Comparison of ENCODE assay signal across 12 mouse cellular contexts in genomic region chr10:90494981-90495516, GRCm38 (mm10).
A peak's percentile ranks its signal among the peaks of the same experiment; 100 is the strongest.
DNase-seq lines count a peak whose midpoint lies in the region; ATAC-seq lines count a peak whose summit lies in the region.
"Had no signal": no experiment of that assay in that cellular context is flagged by ENCODE, and none has a peak within 500 bp of the region (broad histone marks: within the 10 kb centered on the region; RNA-seq: fewer than 3 reads in every experiment).

No protein-coding gene starts in this region.

- peak; percentile 91 for ATAC-seq in midbrain, embryonic 16.5 days
- ATAC-seq: Patski had no signal

- H3K9ac ChIP-seq in midbrain, embryonic 16.5 days (ENCODE audit: low read depth, low read length), result no peak overlapping the region
- H3K9ac ChIP-seq: embryonic facial prominence, embryonic 15.5 days; stomach, embryonic 15.5 days had no signal

- H3K27ac ChIP-seq in midbrain, embryonic 16.5 days (ENCODE audit: low read length), result peak overlapping the region; percentile 17
- H3K27ac ChIP-seq: embryonic facial prominence, embryonic 15.5 days; kidney, postnatal 0 days; stomach, embryonic 15.5 days had no signal

- peaks cover 13% of the 10 kb centered on the region for H3K4me1 ChIP-seq in midbrain, embryonic 16.5 days (ENCODE audit: control insufficient read depth, insufficient read depth, low read length)
- H3K4me1 ChIP-seq: embryonic facial prominence, embryonic 15.5 days; stomach, embryonic 15.5 days had no signal

- H3K36me3 ChIP-seq in midbrain, embryonic 16.5 days (ENCODE audit: control insufficient read depth, insufficient read depth, low read length), result no peaks in the 10 kb centered on the region
- H3K36me3 ChIP-seq: embryonic facial prominence, embryonic 15.5 days; stomach, embryonic 15.5 days had no signal

- 38% methylated on average over 4 of the region's 4 CpGs for WGBS in midbrain, embryonic 16.5 days

- no peak overlapping the region for H3K4me2 ChIP-seq in midbrain, embryonic 16.5 days (ENCODE audit: low read length)
- H3K4me2 ChIP-seq: embryonic facial prominence, embryonic 15.5 days; stomach, embryonic 15.5 days had no signal

- intact Hi-C loops in heart, postnatal 10 days (cut with DNase I), result no loop called here

- no peaks in the 10 kb centered on the region for H3K9me3 ChIP-seq in midbrain, embryonic 16.5 days (replicated peaks; ENCODE audit: control insufficient read depth, low read length, poor library complexity, severe bottlenecking)
- H3K9me3 ChIP-seq: embryonic facial prominence, embryonic 15.5 days; stomach, embryonic 15.5 days had no signal

- H3K27me3 ChIP-seq in midbrain, embryonic 16.5 days (ENCODE audit: control insufficient read depth, insufficient read depth, low read depth, low read length), result no peaks in the 10 kb centered on the region
- H3K27me3 ChIP-seq: embryonic facial prominence, embryonic 15.5 days; Patski; stomach, embryonic 15.5 days had no signal

- no peak overlapping the region for H3K4me3 ChIP-seq in midbrain, embryonic 16.5 days (ENCODE audit: low read depth, low read length)
- H3K4me3 ChIP-seq: embryonic facial prominence, embryonic 15.5 days; stomach, embryonic 15.5 days had no signal

- peak; percentile 13 for DNase-seq in cerebellum, adult 11-12 months
- DNase-seq in cerebellum, postnatal 25 days, result peak; percentile 29 to 41
- peak; percentile 67 for DNase-seq in layer of hippocampus, adult 11-12 months (ENCODE audit: low spot score)
- no peak for DNase-seq in urinary bladder, postnatal 14 days (ENCODE audit: low spot score)
- DNase-seq in heart, postnatal 10 days, result no peak
- DNase-seq in adrenal gland, postnatal 4 days (ENCODE audit: low spot score in 2 of 2), result no peak
- DNase-seq: lung, postnatal 4 days had no signal

Comparison
In these comparisons a context has a peak if more than half of its experiments do, and no peak if none do; other contexts are left out.
1. DNase-seq: peak in cerebellum, adult 11-12 months (single experiment), cerebellum, postnatal 25 days (2 of 2) and layer of hippocampus, adult 11-12 months (single experiment); none in urinary bladder, postnatal 14 days (single experiment), heart, postnatal 10 days (0 of 2) and adrenal gland, postnatal 4 days (0 of 2).